Mouse (Mus musculus) ovary, adult 18-20 months (tissue): ENCODE measurements around the gene Ndufa8.

Experiments
- DNase-seq: peaks from one replicate; pipeline ENCODE4 v3.0.0; 2022; ENCODE audit warnings: low spot score, mixed read lengths

Ndufa8 gene

GRCm38 (mm10) chr2:36048748-36049566, at the start of gene Ndufa8, which contains the start of gene Morn5:
TSS of gene Ndufa8 (minus strand) at chr2:36049406.
TSS of gene Morn5 (plus strand) at chr2:36049458.
- peak; percentile 96 for DNase-seq

GRCm38 (mm10) chr2:36098021-36098420, 48.8 kb upstream of the Ndufa8 start:
- DNase-seq: no peak

- no peak for DNase-seq
Observed at GRCm38 (mm10) chr2:36097129-36097815, 48.1 kb upstream of the Ndufa8 start.

GRCm38 (mm10) chr2:36093914-36094475, 44.8 kb upstream of the Ndufa8 start:
- no peak for DNase-seq

- DNase-seq: no peak
Observed at GRCm38 (mm10) chr2:36093301-36093700, 44.1 kb upstream of the Ndufa8 start.

- DNase-seq: no peak
Observed at GRCm38 (mm10) chr2:36092748-36093147, 43.5 kb upstream of the Ndufa8 start.

- peak; percentile 40 for DNase-seq
Observed at GRCm38 (mm10) chr2:36090853-36091741, 41.9 kb upstream of the Ndufa8 start.

- no peak for DNase-seq
Observed at GRCm38 (mm10) chr2:36089190-36089589, 40.0 kb upstream of the Ndufa8 start.

- no peak for DNase-seq
Observed at GRCm38 (mm10) chr2:36085041-36085440, 35.8 kb upstream of the Ndufa8 start.

- DNase-seq: no peak
Observed at GRCm38 (mm10) chr2:36082802-36083580, 33.8 kb upstream of the Ndufa8 start.

GRCm38 (mm10) chr2:36081446-36081845, 32.2 kb upstream of the Ndufa8 start:
- no peak for DNase-seq

GRCm38 (mm10) chr2:36077160-36077761, 28.1 kb upstream of the Ndufa8 start:
- no peak for DNase-seq

GRCm38 (mm10) chr2:36075210-36075609, 26.0 kb upstream of the Ndufa8 start:
- no peak for DNase-seq

- DNase-seq: no peak
Observed at GRCm38 (mm10) chr2:36073781-36074180, 24.6 kb upstream of the Ndufa8 start.

- no peak for DNase-seq
Observed at GRCm38 (mm10) chr2:36071660-36072305, 22.6 kb upstream of the Ndufa8 start.

- no peak for DNase-seq
Observed at GRCm38 (mm10) chr2:36067132-36067531, 17.9 kb upstream of the Ndufa8 start.

GRCm38 (mm10) chr2:36061409-36061808, 12.2 kb upstream of the Ndufa8 start:
- no peak for DNase-seq

GRCm38 (mm10) chr2:36056248-36056647, 7.0 kb upstream of the Ndufa8 start:
- no peak for DNase-seq

GRCm38 (mm10) chr2:36053249-36053648, 4.0 kb upstream of the Ndufa8 start:
- no peak for DNase-seq

GRCm38 (mm10) chr2:36049567-36049954, 355 bp upstream of the Ndufa8 start:
- DNase-seq: no peak
